10 mouse cellular contexts compared by ENCODE assay signal in the genomic region with DNA sequence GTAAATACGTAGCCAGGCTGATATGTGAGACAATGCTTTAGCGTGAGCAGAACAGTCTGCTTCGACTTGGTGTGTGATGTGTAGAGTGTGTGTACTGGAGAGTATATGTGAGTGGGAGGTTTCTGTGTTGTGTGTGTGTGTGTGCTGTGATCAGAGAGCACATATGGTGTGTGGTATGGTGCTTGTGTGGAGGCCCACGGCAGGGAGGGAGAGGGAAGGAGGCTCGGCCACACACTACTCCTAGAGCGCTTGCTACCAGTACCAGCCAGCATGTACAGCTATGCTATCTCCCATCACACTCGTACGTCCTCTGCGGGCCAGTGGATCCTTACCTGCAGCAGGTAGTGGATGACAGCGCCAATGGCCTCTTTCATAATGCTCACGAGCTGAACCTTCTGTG. TPM values are rescaled to one million over a fixed set of nuclear protein-coding genes. Genes with fewer than 3 reads are reported as not detected.
DNase-seq lines count a peak whose midpoint lies in the region; ATAC-seq and TF ChIP-seq lines count a peak whose summit lies in the region.
"Had no signal": no experiment of that assay in that cellular context is flagged by ENCODE, and none has a peak within 500 bp of the region (broad histone marks: within the 10 kb centered on the region; RNA-seq: fewer than 3 reads in every experiment).

No protein-coding gene starts in this region.

- peaks cover 58% of the 10 kb centered on the region for H3K36me3 ChIP-seq in hindbrain, embryonic 12.5 days
- H3K36me3 ChIP-seq in hindbrain, embryonic 11.5 days (ENCODE audit: control insufficient read depth, insufficient read depth, low read length): peaks cover 8% of the 10 kb centered on the region; the same call in 1 of the 2 replicates
- H3K36me3 ChIP-seq in hindbrain, postnatal 0 days (ENCODE audit: insufficient read depth, low read length): peaks cover 21% of the 10 kb centered on the region
- H3K36me3 ChIP-seq in liver, postnatal 0 days (replicated peaks; ENCODE audit: insufficient read depth, low read length): peaks cover 30% of the 10 kb centered on the region

- H3K4me2 ChIP-seq in hindbrain, embryonic 12.5 days (replicated peaks): no peak overlapping the region
- H3K4me2 ChIP-seq in hindbrain, embryonic 11.5 days (replicated peaks; ENCODE audit: low read depth, low read length): no peak overlapping the region
- peak overlapping the region; percentile 75 for H3K4me2 ChIP-seq in hindbrain, postnatal 0 days (ENCODE audit: low read depth, low read length)
- H3K4me2 ChIP-seq in liver, postnatal 0 days (ENCODE audit: low read depth, low read length): no peak overlapping the region
- H3K4me2 ChIP-seq: lung, embryonic 14.5 days had no signal

- H3K9me3 ChIP-seq in hindbrain, embryonic 12.5 days (replicated peaks): no peaks in the 10 kb centered on the region
- no peaks in the 10 kb centered on the region for H3K9me3 ChIP-seq in hindbrain, embryonic 11.5 days (ENCODE audit: control insufficient read depth, low read length)
- no peaks in the 10 kb centered on the region for H3K9me3 ChIP-seq in hindbrain, postnatal 0 days (ENCODE audit: low read length)
- H3K9me3 ChIP-seq in liver, postnatal 0 days (ENCODE audit: low read length): no peaks in the 10 kb centered on the region

- intact Hi-C loops in gastrocnemius, postnatal 36 days (cut with DNase I): loop anchor here (5.0 kb wide), 1 partner anchor 93 kb away; no protein-coding TSS in a partner anchor

- ATAC-seq in hindbrain, embryonic 12.5 days (ENCODE audit: low FRiP score): no peak
- ATAC-seq in hindbrain, embryonic 11.5 days (ENCODE audit: low FRiP score): no peak
- no peak for ATAC-seq in hindbrain, postnatal 0 days
- ATAC-seq in liver, postnatal 0 days: no peak

- no peak overlapping the region for H3K4me3 ChIP-seq in hindbrain, embryonic 12.5 days
- H3K4me3 ChIP-seq in hindbrain, embryonic 11.5 days (ENCODE audit: low read depth, low read length): no peak overlapping the region
- 0 out of 2 replicates have a peak overlapping the region, but pooled peaks have one; percentile 10 for H3K4me3 ChIP-seq in hindbrain, postnatal 0 days (ENCODE audit: low read length)
- no peak overlapping the region for H3K4me3 ChIP-seq in liver, postnatal 0 days (ENCODE audit: low read depth, low read length)

- H3K4me1 ChIP-seq in hindbrain, embryonic 12.5 days: peaks cover 46% of the 10 kb centered on the region
- peaks cover 7% of the 10 kb centered on the region; the same call in 1 of the 2 replicates for H3K4me1 ChIP-seq in hindbrain, embryonic 11.5 days (replicated peaks; ENCODE audit: control insufficient read depth, insufficient read depth, low read length)
- peaks cover 32% of the 10 kb centered on the region for H3K4me1 ChIP-seq in hindbrain, postnatal 0 days (ENCODE audit: insufficient read depth, low read length)
- H3K4me1 ChIP-seq in liver, postnatal 0 days (ENCODE audit: insufficient read depth): peaks cover 14% of the 10 kb centered on the region

- DNase-seq in hindbrain, embryonic 11.5 days (ENCODE audit: low spot score): no peak
- DNase-seq in right cerebral cortex, adult 18-20 months: peak; percentile 60
- no peak for DNase-seq in right cerebral cortex, postnatal 4 days
- no peak for DNase-seq in hindbrain, postnatal 0 days (ENCODE audit: low spot score)
- peak; percentile 32 to 58 for DNase-seq in right cerebral cortex, postnatal 36 days (ENCODE audit: low spot score in 2 of 2)
- DNase-seq in liver, postnatal 0 days: no peak
- no peak for DNase-seq in gastrocnemius, postnatal 36 days
- DNase-seq: lung, embryonic 14.5 days had no signal

- H3K9ac ChIP-seq in hindbrain, embryonic 12.5 days: peak overlapping the region; percentile 8; the same call in 1 of the 2 replicates
- H3K9ac ChIP-seq in hindbrain, embryonic 11.5 days (ENCODE audit: low read depth, low read length): no peak overlapping the region
- peak overlapping the region; percentile 33 for H3K9ac ChIP-seq in hindbrain, postnatal 0 days (replicated peaks; ENCODE audit: low read length)
- H3K9ac ChIP-seq in liver, postnatal 0 days (replicated peaks): no peak overlapping the region
- H3K9ac ChIP-seq: lung, embryonic 14.5 days had no signal

- no peak for TF ChIP-seq CTCF in hindbrain, postnatal 0 days (IDR thresholded peaks at IDR 0.05; ENCODE audit: low read depth)
- TF ChIP-seq CTCF in liver, postnatal 0 days (IDR thresholded peaks at IDR 0.05; ENCODE audit: low read depth): no peak

- no peak for TF ChIP-seq EP300 in liver, postnatal 0 days (IDR thresholded peaks at IDR 0.05; ENCODE audit: low read depth)

- H3K27ac ChIP-seq in hindbrain, embryonic 12.5 days: no peak overlapping the region
- no peak overlapping the region for H3K27ac ChIP-seq in hindbrain, embryonic 11.5 days (ENCODE audit: low read depth, low read length)
- H3K27ac ChIP-seq in hindbrain, postnatal 0 days: no peak overlapping the region
- H3K27ac ChIP-seq in liver, postnatal 0 days (ENCODE audit: low read depth): no peak overlapping the region

- WGBS in hindbrain, embryonic 12.5 days: 89% methylated on average over 11 of the region's 11 CpGs
- WGBS in hindbrain, embryonic 11.5 days: 90% methylated on average over 11 of the region's 11 CpGs
- 73% methylated on average over 11 of the region's 11 CpGs for WGBS in hindbrain, postnatal 0 days
- WGBS in liver, postnatal 0 days (ENCODE audit: insufficient replicate concordance): 87% methylated on average over 11 of the region's 11 CpGs

- H3K27me3 ChIP-seq in hindbrain, embryonic 12.5 days: peaks cover 5% of the 10 kb centered on the region; the same call in 1 of the 2 replicates
- H3K27me3 ChIP-seq in hindbrain, embryonic 11.5 days (ENCODE audit: control insufficient read depth, insufficient read depth, low read length): 0 out of 2 replicates have a peak, but pooled peaks cover 2% of the 10 kb centered on the region
- H3K27me3 ChIP-seq in hindbrain, postnatal 0 days (ENCODE audit: insufficient read depth, low read length): no peaks in the 10 kb centered on the region
- no peaks in the 10 kb centered on the region for H3K27me3 ChIP-seq in liver, postnatal 0 days (ENCODE audit: insufficient read depth, low read length)

RNA-seq across cellular contexts. Expression of a gene that starts 3.7 kb away (rescaled TPM):
- polyA plus RNA-seq in hindbrain, embryonic 12.5 days (2016; fragmentation: Nextera tagmentation; extraction: Ambion mirVana): 54.3 and 62.6 TPM in 2 replicates
- 24.5 and 27.0 TPM in 2 replicates for polyA plus RNA-seq in hindbrain, embryonic 11.5 days (2014; fragmentation: Nextera tagmentation; extraction: Ambion mirVana)
- 380 and 389 TPM in 2 replicates for total RNA-seq in hindbrain, postnatal 0 days (2014; rRNA removed)
- 149 and 158 TPM in 2 replicates for polyA plus RNA-seq in hindbrain, postnatal 0 days (2015; fragmentation: Nextera tagmentation; extraction: Ambion mirVana)
- 4.2 and 4.8 TPM in 2 replicates for polyA plus RNA-seq in liver, postnatal 0 days (2015; fragmentation: Nextera tagmentation; extraction: Ambion mirVana)
- 1 to 10 TPM; 7.6 to 9.9 TPM for total RNA-seq in gastrocnemius, postnatal 36 days (2021)

RNA-seq across cellular contexts. Expression of a gene that starts 3.8 kb away (rescaled TPM):
- polyA plus RNA-seq in hindbrain, embryonic 12.5 days (2016; fragmentation: Nextera tagmentation; extraction: Ambion mirVana): 35.3 and 38.6 TPM in 2 replicates
- 28.1 and 28.6 TPM in 2 replicates for polyA plus RNA-seq in hindbrain, embryonic 11.5 days (2014; fragmentation: Nextera tagmentation; extraction: Ambion mirVana)
- total RNA-seq in hindbrain, postnatal 0 days (2014; rRNA removed): 43.9 and 45.4 TPM in 2 replicates
- polyA plus RNA-seq in hindbrain, postnatal 0 days (2015; fragmentation: Nextera tagmentation; extraction: Ambion mirVana): 30.5 and 33.6 TPM in 2 replicates
- 8.5 and 9.5 TPM in 2 replicates for polyA plus RNA-seq in liver, postnatal 0 days (2015; fragmentation: Nextera tagmentation; extraction: Ambion mirVana)
- 10 to 100 TPM; 23.5 TPM for total RNA-seq in gastrocnemius, postnatal 36 days (2021)

RNA-seq across cellular contexts. Expression of a gene that starts 13.5 kb away (rescaled TPM):
- polyA plus RNA-seq in hindbrain, embryonic 12.5 days (2016; fragmentation: Nextera tagmentation; extraction: Ambion mirVana): 0.77 and 0.93 TPM in 2 replicates
- 0.95 and 0.99 TPM in 2 replicates for polyA plus RNA-seq in hindbrain, embryonic 11.5 days (2014; fragmentation: Nextera tagmentation; extraction: Ambion mirVana)
- total RNA-seq in hindbrain, postnatal 0 days (2014; rRNA removed): not detected in 2 replicates
- polyA plus RNA-seq in hindbrain, postnatal 0 days (2015; fragmentation: Nextera tagmentation; extraction: Ambion mirVana): 0.15 and 0.16 TPM in 2 replicates
- not detected in 2 replicates for polyA plus RNA-seq in liver, postnatal 0 days (2015; fragmentation: Nextera tagmentation; extraction: Ambion mirVana)
- not detected for total RNA-seq in gastrocnemius, postnatal 36 days (2021)
- polyA plus RNA-seq: heart, embryonic 14.5 days; lung, embryonic 14.5 days had no signal

Comparison
In these comparisons a context has a peak if more than half of its experiments do, and no peak if none do; other contexts are left out.
1. H3K9ac ChIP-seq: peak in hindbrain, embryonic 12.5 days (single experiment) and hindbrain, postnatal 0 days (single experiment); none in hindbrain, embryonic 11.5 days (single experiment) and liver, postnatal 0 days (single experiment).
2. DNase-seq: peak in right cerebral cortex, adult 18-20 months (single experiment) and right cerebral cortex, postnatal 36 days (2 of 2); none in hindbrain, embryonic 11.5 days (single experiment), right cerebral cortex, postnatal 4 days (single experiment), hindbrain, postnatal 0 days (single experiment), liver, postnatal 0 days (single experiment) and gastrocnemius, postnatal 36 days (0 of 2).